Mouse (Mus musculus) ES-E14 (cell line): ENCODE data around the gene Pkp3. TPM values are rescaled to one million over a fixed set of nuclear protein-coding genes. Genes with fewer than 3 reads are reported as not detected.

Source experiments
- DNase-seq: peaks from one replicate; pipeline ENCODE4 v3.0.0-alpha.2; 2013; ENCODE audit warnings: low read depth, low spot score
- H3K27ac ChIP-seq: 2 replicates; pipeline ENCODE4 v1.5.1; 2012; ENCODE audit warnings: low read depth, mild to moderate bottlenecking, low read length, moderate library complexity, mixed read lengths; ENCODE audit not compliant: poor library complexity, insufficient read depth, severe bottlenecking
- H3K36me3 ChIP-seq: 2 replicates; pipeline ENCODE4 v1.6.1; 2012; ENCODE audit warnings: mild to moderate bottlenecking, low read length, moderate library complexity, mixed read lengths; ENCODE audit not compliant: control insufficient read depth, poor library complexity, insufficient read depth, severe bottlenecking
- H3K4me1 ChIP-seq, 2 experiments: fragments of 150-350 bp in 1 of 2; sonication (generic) in 1 of 2; 2 replicates each; pipeline ENCODE4 v1.6.1; 2012; ENCODE audit warnings: low read length in 2 of 2, mild to moderate bottlenecking in 1 of 2, mixed read lengths in 1 of 2; ENCODE audit not compliant: control insufficient read depth in 2 of 2, insufficient read depth in 2 of 2, poor library complexity in 1 of 2
- H3K4me3 ChIP-seq, 2 experiments: fragments of 150-350 bp in 1 of 2; sonication (generic) in 1 of 2; 2 replicates each; pipeline ENCODE4 v1.5.1; 2012; ENCODE audit warnings: low read length in 2 of 2, low read depth in 1 of 2, mild to moderate bottlenecking in 1 of 2, mixed read lengths in 1 of 2; ENCODE audit not compliant: insufficient read depth in 1 of 2, poor library complexity in 1 of 2, severe bottlenecking in 1 of 2
- H3K9ac ChIP-seq: 2 replicates; pipeline ENCODE4 v1.6.1; 2012; ENCODE audit warnings: low read depth, mild to moderate bottlenecking, low read length, mixed read lengths; ENCODE audit not compliant: poor library complexity, insufficient read depth, severe bottlenecking
- H3K9me3 ChIP-seq: fragments of 150-350 bp; sonication (generic); 2 replicates; pipeline ENCODE4 v1.6.1; 2012; ENCODE audit warnings: low read depth, mild to moderate bottlenecking, low read length; ENCODE audit not compliant: control insufficient read depth, insufficient read depth
- CHD2 ChIP-seq: IDR thresholded peaks from 2 replicates; pipeline ENCODE4 v1.6.1; 2014; ENCODE audit warnings: mild to moderate bottlenecking, low read depth, low read length, inconsistent platforms
- HCFC1 ChIP-seq: IDR thresholded peaks from 2 replicates; pipeline ENCODE4 v1.6.1; 2012; ENCODE audit warnings: low read length, inconsistent platforms, borderline replicate concordance; ENCODE audit not compliant: insufficient read depth
- MAFK ChIP-seq: IDR thresholded peaks from 2 replicates; pipeline ENCODE4 v1.6.1; 2014; ENCODE audit warnings: mild to moderate bottlenecking, low read depth, low read length, inconsistent platforms; ENCODE audit not compliant: insufficient read depth
- ZC3H11A ChIP-seq: IDR thresholded peaks from 2 replicates; pipeline ENCODE4 v1.6.1; 2012; ENCODE audit warnings: low read depth, mild to moderate bottlenecking, inconsistent platforms, low read length, borderline replicate concordance
- ZNF384 ChIP-seq: IDR thresholded peaks from 2 replicates; pipeline ENCODE4 v1.6.1; 2012; ENCODE audit warnings: low read depth, low read length, inconsistent platforms
- in situ Hi-C, 2 experiments: fragments of 600-800 bp; cut with MboI; formaldehyde crosslinking; loops; one replicate each; pipeline ENCODE4 v1.15.1; 2025; ENCODE audit warnings: low sequenced_read_pairs in 2 of 2, inconsistent platforms in 1 of 2; ENCODE audit not compliant: unreplicated experiment in 2 of 2
- total RNA-seq: library from RNA; depleted of rRNA; stranded (reverse); fragments of 300-350 nt; gene quantifications from 2 replicates; pipeline ENCODE4 v1.2.3, GENCODE M21; 2012

The Pkp3 gene
- total RNA-seq, 1 experiment: 8.0 TPM

DNA sequence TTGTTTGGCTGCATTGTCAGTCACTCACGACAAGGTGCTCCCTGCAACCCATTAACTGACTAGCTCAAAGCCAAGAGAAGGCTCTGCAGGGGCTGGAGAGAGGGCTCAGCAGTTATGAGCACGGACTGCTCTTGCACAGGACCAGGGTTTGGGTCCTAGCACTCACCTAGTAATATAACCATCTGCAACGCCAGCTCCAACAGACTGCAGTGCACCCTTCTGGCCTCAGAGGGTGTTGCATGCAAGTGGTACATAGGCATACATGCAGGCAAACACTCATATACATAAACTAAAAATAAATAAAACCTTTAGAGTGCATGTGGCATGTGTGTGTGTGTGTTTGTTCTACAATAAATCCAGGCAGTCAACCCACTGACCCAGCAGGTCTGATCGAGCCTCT is 22.2 kb upstream of the Pkp3 start:
- no peaks in the 10 kb centered on the region for H3K36me3 ChIP-seq
- 0 out of 2 replicates have a peak, but pooled peaks have one; percentile 6 for TF ChIP-seq ZC3H11A
- no peak for TF ChIP-seq ZNF384
- TF ChIP-seq MAFK: no peak
- peaks cover 8 to 9% of the 10 kb centered on the region in 2 experiments for H3K4me1 ChIP-seq
- in situ Hi-C loops: loop anchor here in 1 of 2 experiments (25.0 kb wide), 1 partner anchor 218 kb away; the partner anchor contains the start of genes Odf3, Scgb1c1 and Urah
- DNase-seq: no peak
- no peak overlapping the region for H3K9ac ChIP-seq
- no peak overlapping the region for H3K4me3 ChIP-seq
- no peaks in the 10 kb centered on the region for H3K9me3 ChIP-seq
- no peak overlapping the region for H3K27ac ChIP-seq

DNA sequence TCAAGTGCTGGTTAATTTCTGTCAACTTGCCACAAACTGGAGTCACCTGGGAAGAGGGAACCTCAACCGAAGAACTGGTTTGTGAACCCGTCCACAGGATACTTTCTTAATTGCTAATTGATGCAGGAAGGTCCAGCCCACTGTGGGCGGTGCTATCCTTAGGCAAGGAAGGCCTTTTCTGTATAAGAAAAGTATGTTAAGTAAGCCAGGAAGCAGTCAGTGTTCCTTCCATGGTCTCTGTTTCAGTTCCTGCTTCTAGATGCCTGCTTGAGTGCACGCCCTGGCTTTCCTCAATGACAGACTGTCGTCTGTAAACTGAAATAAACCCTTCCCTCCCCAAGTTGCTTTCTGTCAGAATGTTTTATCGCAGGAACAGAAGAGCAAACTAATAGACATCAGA is 21.0 kb upstream of the Pkp3 start:
- H3K4me1 ChIP-seq: peaks cover 3 to 10% of the 10 kb centered on the region in 2 experiments
- H3K9ac ChIP-seq: no peak overlapping the region
- in situ Hi-C loops: loop anchor here in 1 of 2 experiments (25.0 kb wide), 1 partner anchor 220 kb away; the partner anchor contains the start of genes Odf3, Scgb1c1 and Urah
- no peaks in the 10 kb centered on the region for H3K36me3 ChIP-seq
- no peak overlapping the region for H3K27ac ChIP-seq
- no peak overlapping the region for H3K4me3 ChIP-seq
- DNase-seq: no peak
- TF ChIP-seq ZC3H11A: no peak
- TF ChIP-seq ZNF384: no peak
- no peak for TF ChIP-seq MAFK
- H3K9me3 ChIP-seq: no peaks in the 10 kb centered on the region

DNA sequence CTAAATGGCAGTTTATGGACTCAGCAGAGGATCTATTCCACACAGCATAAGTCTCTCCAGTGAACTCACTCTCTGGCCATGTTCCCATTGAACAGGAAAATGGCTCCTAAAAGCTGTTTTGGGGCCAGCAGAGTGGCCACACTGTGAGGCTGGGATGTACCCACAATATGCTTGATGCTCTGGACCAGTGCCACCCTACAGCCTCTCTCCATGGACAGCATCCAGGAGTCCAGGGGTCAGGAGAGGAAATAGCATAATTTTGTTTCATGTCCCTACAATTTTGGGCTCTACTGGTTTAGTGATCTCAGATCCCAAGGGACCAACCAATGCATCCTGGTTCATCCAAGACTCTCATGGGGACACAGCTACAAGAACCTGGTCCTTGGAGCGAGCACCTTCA is 20.5 kb upstream of the Pkp3 start:
- no peak for DNase-seq
- TF ChIP-seq MAFK (no peak), ZC3H11A (no peak), HCFC1 (no peak), CHD2 (no peak), ZNF384 (no peak)
- H3K27ac ChIP-seq: no peak overlapping the region

DNA sequence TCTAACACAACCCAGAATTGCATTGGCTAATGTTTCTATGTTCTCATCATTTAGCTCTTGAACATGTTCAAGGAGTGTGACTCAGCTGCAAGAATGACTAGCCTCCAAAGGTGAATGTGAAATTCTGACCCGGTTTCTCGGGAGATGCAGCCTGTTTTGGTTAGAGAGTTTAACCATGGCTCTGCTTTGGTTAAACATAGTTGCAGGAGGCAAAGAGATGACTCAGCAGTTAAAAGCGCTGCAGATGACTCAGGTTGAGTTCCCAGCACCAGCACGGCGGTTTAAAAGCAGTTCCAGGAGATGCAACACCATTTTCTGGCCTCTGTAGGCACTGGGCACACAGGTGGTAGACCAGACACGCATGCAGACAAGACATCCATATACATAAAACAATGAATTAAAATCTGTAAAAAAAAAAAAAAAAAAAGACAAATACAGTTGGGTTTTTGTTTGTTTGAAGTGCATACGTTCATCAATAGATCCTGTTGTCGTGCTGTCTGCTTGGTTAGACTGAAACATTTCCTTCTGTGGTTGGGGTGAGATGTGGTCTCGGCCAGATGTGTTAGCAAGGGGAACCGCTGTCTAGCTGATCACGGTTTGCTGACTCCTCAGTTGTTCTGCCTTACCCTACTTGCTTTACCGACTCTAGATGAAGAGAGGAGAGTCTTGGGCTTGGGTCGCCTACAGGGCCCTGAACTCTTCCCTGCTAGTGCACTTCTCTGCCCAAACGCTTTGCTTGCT is 19.2 kb upstream of the Pkp3 start:
- H3K4me1 ChIP-seq: peaks cover 6 to 12% of the 10 kb centered on the region in 2 experiments
- H3K9ac ChIP-seq: no peak overlapping the region
- TF ChIP-seq ZC3H11A (no peak), MAFK (peak; percentile 85)
- in situ Hi-C loops: loop anchor here in 1 of 2 experiments (25.0 kb wide), 1 partner anchor 221 kb away; the partner anchor contains the start of genes Odf3, Scgb1c1 and Urah
- H3K4me3 ChIP-seq: no peak overlapping the region
- H3K27ac ChIP-seq: no peak overlapping the region
- DNase-seq: no peak
- no peaks in the 10 kb centered on the region for H3K9me3 ChIP-seq
- peaks cover 2% of the 10 kb centered on the region; the same call in 1 of the 2 replicates for H3K36me3 ChIP-seq

More for the DNA sequence above, 20.5 kb upstream of the Pkp3 start:
- Histone ChIP-seq H3K9ac (no peak overlapping the region), H3K4me1 (peaks cover 6 to 12% of the 10 kb centered on the region in 2 experiments), H3K36me3 (peaks cover under 1% of the 10 kb centered on the region; the same call in 1 of the 2 replicates), H3K9me3 (no peaks in the 10 kb centered on the region), H3K4me3 (no peak overlapping the region)
- in situ Hi-C loops: loop anchor here in 1 of 2 experiments (25.0 kb wide), 1 partner anchor 220 kb away; the partner anchor contains the start of genes Odf3, Scgb1c1 and Urah
